Mouse (Mus musculus) liver, adult (tissue): ENCODE measurements around the gene Cmah.

ENCODE experiments used
- GATA4 ChIP-seq: IDR thresholded peaks from 2 replicates; pipeline ENCODE4 v1.6.1; 2014; ENCODE audit warnings: mild to moderate bottlenecking, low read length; ENCODE audit not compliant: insufficient replicate concordance

Gene Cmah

DNA sequence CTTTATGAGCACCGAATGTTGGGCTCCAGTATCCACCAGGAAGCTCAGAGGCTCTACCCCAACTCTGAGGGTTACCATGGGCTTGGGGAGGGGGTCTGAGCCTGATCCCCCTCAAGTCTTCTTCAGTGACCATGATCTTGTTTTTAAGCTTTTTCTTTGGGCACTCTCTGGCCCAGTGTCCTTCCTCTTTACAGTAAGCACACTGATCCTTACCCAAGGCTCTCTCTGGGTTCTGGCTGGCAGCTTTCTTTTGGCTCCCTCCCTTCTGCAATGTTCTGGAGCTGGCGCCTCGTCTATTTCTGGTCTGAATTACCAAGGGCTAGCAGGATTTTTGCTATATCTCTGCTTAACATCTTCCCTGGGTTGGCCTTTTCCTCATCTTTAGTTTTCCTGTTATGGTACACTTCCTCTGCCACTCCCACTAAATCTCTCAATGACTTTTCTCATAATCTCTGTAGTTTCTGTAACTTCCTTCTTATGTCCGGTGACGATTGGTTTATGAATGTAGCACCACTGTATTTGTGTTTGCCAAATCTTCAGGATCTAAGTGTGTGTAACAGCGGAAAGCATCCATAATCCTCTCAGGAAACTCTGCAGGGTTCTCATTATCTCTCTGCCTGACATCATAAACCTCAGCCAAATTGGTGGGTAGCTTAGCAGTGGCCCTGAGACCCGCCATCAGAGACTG, 3.8 kb downstream of the Cmah start:
- TF ChIP-seq GATA4, result no peak

GRCm38 (mm10) chr13:24332537-24332936, 5.3 kb downstream of the Cmah start:
- no peak for TF ChIP-seq GATA4

DNA sequence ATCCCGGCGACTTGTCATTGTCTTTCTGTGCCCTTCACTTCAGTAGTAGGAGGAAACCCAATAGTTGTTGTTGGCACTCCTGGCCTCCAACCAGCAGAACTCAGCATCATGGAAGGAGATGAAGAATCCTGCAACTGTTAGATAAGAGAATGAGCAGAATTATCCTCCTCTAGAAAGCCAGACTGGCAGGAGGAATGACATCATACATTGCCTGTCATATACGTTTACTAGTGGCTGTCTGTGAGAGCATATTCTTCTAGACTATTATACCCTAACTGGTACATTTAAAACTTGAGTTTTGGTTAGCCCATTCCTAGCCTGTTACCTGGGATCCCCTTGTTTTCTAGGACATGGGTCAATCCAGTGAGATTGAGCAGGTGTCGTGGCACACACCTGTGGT, 9.6 kb downstream of the Cmah start:
- no peak for TF ChIP-seq GATA4

GRCm38 (mm10) chr13:24337874-24338273, 10.7 kb downstream of the Cmah start:
- TF ChIP-seq GATA4, result no peak

DNA sequence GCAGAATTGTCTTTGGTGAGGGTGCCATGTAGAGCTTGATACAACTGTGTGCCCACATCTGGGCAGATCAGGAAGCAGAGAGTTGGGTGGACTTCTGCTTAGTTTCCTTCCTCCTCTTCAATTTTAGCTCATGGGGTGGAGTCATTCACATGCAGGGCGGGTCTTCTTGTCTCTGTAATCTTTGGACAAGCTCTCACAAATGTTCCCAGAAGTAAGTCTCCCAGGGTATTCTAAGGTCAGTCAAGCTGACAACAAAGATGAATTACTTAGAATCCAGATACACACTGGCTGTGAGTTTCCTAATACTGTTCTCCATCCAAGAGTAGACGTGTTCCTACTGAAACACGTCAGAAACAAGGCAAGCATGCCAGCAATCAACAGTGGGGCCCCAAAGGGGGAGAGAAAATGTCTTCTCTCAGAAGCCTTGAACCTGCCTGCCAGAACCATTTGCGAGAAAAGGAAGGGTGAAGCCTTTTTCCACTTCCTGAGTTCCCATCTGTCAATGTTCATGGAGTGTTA, 11.2 kb downstream of the Cmah start:
- 0 out of 2 replicates have a peak, but pooled peaks have one; percentile 20 for TF ChIP-seq GATA4

- TF ChIP-seq GATA4, result peak; percentile 72
Observed at GRCm38 (mm10) chr13:24339907-24340306, 12.7 kb downstream of the Cmah start.

GRCm38 (mm10) chr13:24340462-24340861, 13.3 kb downstream of the Cmah start:
- no peak for TF ChIP-seq GATA4

DNA sequence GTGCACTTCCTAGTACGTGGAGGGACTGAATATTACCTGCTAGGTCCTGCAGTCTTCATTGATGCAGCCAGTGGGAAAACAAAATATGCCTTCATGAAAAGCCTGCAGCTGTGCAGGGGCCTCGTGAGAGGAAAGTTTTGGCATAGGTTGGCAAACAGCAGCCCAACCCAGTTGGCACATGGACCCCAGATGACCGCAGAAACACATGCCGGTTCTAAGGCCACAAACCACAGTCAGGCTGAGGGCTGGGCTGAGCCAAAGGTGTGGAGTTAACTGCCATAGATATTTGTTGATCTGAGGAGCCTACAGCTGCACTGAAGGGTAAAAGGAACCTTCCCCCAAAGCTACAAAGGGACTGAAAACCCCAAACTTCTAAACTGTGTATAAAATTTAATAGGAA, 14.9 kb downstream of the Cmah start:
- no peak for TF ChIP-seq GATA4

GRCm38 (mm10) chr13:24353004-24353403, 25.8 kb downstream of the Cmah start:
- TF ChIP-seq GATA4, result peak; percentile 77

DNA sequence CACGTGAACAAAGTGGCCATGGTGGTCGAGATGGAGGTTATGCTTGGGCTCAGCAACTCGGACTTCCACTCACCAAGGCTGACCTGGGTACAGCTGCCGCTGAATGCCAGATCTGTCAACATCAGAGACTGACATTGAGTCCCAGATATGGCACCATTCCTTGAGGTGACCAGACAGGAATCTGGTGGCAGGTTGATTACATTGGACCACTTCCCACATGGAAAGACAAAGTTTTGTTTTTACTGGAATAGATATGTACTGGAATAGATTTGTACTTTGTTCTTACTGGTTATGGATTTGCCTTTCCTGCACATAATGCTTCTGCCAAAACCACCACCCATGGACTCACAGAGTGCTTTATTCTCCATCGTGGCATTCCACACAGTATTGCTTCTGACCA, 27.5 kb downstream of the Cmah start:
- TF ChIP-seq GATA4, result no peak

DNA sequence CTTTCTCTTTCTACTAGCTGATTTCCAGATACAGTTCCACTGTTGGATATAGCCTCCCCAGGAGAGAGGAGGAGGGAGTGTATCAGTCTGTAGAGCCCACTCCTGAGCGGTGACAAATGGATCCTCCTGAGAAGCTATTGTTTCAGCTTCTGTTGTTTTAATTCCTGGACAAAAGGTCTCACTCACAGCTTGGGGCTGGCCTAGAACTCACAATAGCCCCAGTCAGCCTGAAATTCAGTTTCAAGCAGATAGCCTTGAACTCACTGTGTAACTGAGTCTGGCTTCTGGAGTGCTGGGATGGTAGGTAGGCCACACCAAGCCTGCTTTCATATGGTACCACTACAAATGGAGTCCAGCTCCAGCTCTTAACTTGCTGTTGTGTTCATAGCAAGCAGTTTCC, 32.0 kb downstream of the Cmah start:
- TF ChIP-seq GATA4, result no peak

DNA sequence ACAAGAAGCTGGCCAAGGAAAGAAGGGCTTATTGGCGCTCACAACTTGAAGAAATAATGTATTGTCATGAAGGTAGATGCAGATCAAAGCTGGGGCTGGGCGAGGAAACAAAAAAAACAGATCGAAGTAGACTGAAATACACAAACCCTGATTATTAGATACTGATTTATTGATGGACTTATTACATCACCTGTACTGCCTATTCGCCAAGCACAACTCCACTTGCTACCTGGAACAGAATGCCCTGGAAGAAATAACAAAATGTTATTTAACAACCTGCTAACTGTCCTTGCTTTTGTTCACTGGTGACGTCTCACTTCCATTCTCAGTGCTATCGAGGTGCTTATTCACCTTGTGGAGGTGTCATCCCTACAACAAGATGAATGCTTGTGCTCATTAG, 38.0 kb downstream of the Cmah start:
- TF ChIP-seq GATA4, result no peak

DNA sequence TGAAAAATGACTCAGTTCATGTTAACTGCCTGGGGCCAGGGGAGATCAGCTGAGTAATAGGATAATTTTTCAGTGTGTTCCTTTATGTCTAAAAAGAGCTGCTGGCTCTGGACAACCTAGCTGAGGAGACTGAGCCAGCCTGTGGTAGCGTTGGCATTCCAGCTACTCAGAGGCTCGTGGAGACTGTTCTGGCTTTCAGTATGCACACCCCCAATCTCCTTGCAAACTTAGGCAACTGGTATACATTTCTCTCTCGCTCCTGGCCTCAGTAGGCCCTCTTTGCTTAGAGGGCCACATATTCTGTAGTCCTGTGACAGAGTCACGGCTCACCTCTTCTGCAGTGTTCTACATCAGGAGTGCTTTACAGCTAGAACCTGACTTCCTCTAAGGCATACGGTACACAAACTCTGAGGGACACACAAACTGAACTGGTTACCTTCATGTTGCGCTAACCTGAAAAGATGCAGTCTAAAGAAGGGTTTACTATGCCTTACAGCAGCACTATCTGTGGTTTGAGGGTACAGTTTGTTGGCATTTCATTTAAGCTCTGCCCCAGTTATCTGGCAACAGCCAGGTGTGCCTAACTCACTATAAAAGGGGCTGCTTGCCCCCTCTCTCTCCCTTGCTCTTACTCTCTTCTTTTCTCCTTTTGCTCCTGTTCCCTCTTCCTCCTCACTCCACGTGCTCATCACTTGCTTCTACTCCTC, 45.8 kb downstream of the Cmah start:
- no peak for TF ChIP-seq GATA4

DNA sequence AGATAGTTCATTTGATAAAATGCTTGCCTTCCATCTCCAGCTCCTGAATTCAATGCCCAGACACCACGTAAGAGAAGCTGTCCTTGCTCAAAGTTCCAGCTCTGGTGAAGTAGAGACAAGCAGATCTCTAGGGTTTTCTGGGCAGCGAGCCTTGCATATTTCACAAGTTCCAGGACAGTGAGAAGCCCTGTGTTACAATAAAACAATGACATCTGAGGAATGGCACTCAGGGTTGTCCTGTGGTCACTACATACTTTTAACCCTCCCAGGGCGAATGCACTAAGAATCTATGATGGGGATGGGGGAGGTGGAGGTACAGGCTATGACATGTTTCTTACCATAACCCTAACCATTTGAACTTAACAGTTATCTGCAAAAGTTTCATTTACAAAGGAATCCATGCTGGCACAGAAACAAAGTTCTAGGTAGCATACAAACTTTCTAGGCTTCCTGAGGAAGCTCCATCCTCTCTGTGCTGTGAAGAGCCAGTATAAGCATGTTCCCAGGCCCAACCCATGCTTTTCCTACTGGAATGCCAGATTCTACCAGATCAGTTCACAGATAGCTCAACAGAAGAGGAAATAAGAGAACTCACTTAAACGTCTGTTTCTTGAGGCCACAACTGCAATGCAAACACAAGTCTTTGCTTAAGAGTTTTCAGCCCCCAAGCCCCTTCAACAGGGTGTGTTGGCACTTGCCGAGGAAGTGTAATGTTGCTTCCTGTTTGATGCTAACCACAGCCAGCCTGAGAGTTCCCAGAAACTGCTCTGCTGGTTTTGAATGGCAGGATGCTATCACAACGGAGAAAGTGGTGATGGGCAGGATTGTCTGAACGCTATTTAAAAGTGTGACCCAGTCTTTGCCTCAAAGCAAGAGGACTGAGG, 48.4 kb downstream of the Cmah start:
- TF ChIP-seq GATA4, result no peak

GRCm38 (mm10) chr13:24380713-24381112, 53.5 kb downstream of the Cmah start:
- no peak for TF ChIP-seq GATA4
